Mouse (Mus musculus) lung, embryonic 15.5 days (tissue): ENCODE results near the gene Gstp1. TPM values are rescaled to one million over a fixed set of nuclear protein-coding genes. Genes with fewer than 3 reads are reported as not detected.

Source experiments
- ATAC-seq: fragments of 200-750 bp; cut with Nextera tagmentation; 2 replicates; pipeline ENCODE4 v1.8.0; 2017; ENCODE audit warnings: moderate number of reproducible peaks, borderline replicate concordance; ENCODE audit not compliant: low FRiP score, low TSS enrichment; ENCODE audit errors: extremely low read depth
- H3K27ac ChIP-seq: fragments of 300-500 bp; sonication (generic); 2 replicates; pipeline ENCODE4 v1.5.1; 2015; ENCODE audit warnings: moderate library complexity, mild to moderate bottlenecking, inconsistent platforms
- H3K27me3 ChIP-seq: fragments of 300-500 bp; sonication (generic); 2 replicates; pipeline ENCODE4 v1.6.1; 2015; ENCODE audit warnings: inconsistent platforms
- H3K36me3 ChIP-seq: fragments of 300-500 bp; sonication (generic); 2 replicates; pipeline ENCODE4 v1.6.1; 2015; ENCODE audit warnings: inconsistent platforms
- H3K4me1 ChIP-seq: fragments of 300-500 bp; sonication (generic); 2 replicates; pipeline ENCODE4 v1.6.1; 2015; ENCODE audit warnings: inconsistent platforms
- H3K4me2 ChIP-seq: fragments of 300-500 bp; sonication (generic); 2 replicates; pipeline ENCODE4 v1.6.1; 2015; ENCODE audit warnings: inconsistent platforms, mild to moderate bottlenecking, moderate library complexity
- H3K4me3 ChIP-seq: fragments of 300-500 bp; sonication (generic); 2 replicates; pipeline ENCODE4 v1.5.1; 2015; ENCODE audit warnings: mild to moderate bottlenecking, inconsistent platforms
- H3K9ac ChIP-seq: fragments of 300-500 bp; sonication (generic); 2 replicates; pipeline ENCODE4 v1.6.1; 2015; ENCODE audit warnings: inconsistent platforms
- H3K9me3 ChIP-seq: fragments of 300-500 bp; sonication (generic); 2 replicates; pipeline ENCODE4 v1.6.1; 2016; ENCODE audit warnings: inconsistent platforms
- WGBS: fragments of 180-500 bp; shearing (Covaris S2); methylation state at CpG from one replicate; pipeline ENCODE4 v1.1.7; 2015; 5-methylcytosine and 5-hydroxymethylcytosine counted together
- polyA plus RNA-seq: library from polyadenylated mRNA; unstranded; fragments of >200 nt; fragmentation: Nextera tagmentation; extraction: Ambion mirVana; gene quantifications from 2 replicates; pipeline ENCODE4 v1.2.1, GENCODE M21; 2015

Gstp1 gene
- polyA plus RNA-seq, 1 experiment from 2014 or later = 470 TPM

DNA sequence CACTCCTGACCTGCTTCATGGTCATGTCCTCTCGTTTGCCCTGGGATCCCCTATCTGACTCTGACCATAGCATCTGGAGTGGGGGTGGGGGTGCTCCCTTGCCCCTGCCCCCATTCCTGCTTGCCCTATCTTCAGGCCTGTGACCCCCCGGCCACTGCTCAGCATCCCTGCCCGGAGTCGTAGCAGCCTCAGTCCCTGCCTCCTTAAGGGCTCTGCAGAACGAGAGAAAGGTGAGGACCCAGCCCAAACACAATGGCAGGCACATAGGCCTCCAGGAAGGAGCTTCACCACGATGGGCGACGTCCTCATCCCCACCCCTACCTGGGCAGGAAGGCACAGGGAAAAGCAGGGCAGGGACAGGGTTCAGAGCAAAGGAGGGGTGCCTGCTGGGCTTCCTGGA, 39.5 kb downstream of the Gstp1 start:
- no peak overlapping the region for H3K4me2 ChIP-seq
- H3K9ac ChIP-seq = no peak overlapping the region
- no peaks in the 10 kb centered on the region for H3K36me3 ChIP-seq
- no peaks in the 10 kb centered on the region for H3K27me3 ChIP-seq
- H3K4me1 ChIP-seq = peaks cover 23% of the 10 kb centered on the region
- H3K27ac ChIP-seq = no peak overlapping the region
- H3K4me3 ChIP-seq = no peak overlapping the region
- H3K9me3 ChIP-seq = no peaks in the 10 kb centered on the region
- ATAC-seq = no peak
- WGBS = 56% methylated on average over 8 of the region's 8 CpGs

DNA sequence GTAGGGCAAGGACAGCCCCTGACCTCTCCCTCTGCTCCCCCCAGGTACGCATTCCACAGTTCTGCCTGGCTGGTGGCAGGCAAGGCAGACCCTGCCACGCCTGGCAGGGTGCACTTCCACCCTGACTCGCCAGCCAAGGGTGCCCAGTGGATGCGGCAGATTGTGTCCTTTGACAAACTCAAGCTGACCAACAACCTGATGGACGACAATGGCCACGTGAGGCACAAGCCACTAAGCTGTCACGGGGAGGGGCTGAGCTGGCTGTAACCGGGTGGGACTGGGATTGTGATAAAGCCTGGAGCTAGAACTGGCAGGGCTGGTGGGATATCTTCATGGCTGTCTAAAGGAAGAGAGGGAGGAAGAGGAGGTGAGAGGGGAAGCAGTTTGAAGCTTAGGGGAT, 40.6 kb downstream of the Gstp1 start:
- Histone ChIP-seq H3K27ac (no peak overlapping the region), H3K4me2 (no peak overlapping the region), H3K27me3 (no peaks in the 10 kb centered on the region), H3K4me1 (peaks cover 23% of the 10 kb centered on the region), H3K36me3 (no peaks in the 10 kb centered on the region), H3K9me3 (no peaks in the 10 kb centered on the region), H3K4me3 (no peak overlapping the region), H3K9ac (no peak overlapping the region)
- no peak for ATAC-seq
- 42% methylated on average over 8 of the region's 8 CpGs for WGBS

DNA sequence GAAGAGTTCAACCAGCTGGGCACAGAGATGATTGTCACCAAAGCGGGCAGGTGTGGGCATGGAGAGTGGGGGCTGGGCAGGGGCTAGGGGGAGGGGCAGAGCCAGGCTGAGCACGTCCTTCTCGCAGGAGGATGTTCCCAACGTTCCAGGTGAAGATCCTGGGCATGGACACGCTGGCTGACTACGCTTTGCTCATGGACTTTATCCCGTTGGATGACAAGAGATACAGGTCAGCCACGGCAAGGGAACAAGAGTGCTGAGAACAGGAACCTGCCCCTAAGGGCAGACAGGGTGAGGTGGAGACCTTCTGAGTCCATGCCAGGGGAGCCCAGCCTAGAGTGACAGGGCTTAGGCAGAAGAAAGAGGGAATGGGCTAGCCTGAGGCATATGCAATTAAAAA, 41.0 kb downstream of the Gstp1 start:
- Histone ChIP-seq H3K4me1 (peaks cover 23% of the 10 kb centered on the region), H3K27ac (no peak overlapping the region), H3K9me3 (no peaks in the 10 kb centered on the region), H3K9ac (no peak overlapping the region), H3K4me3 (no peak overlapping the region), H3K36me3 (no peaks in the 10 kb centered on the region), H3K27me3 (no peaks in the 10 kb centered on the region), H3K4me2 (no peak overlapping the region)
- ATAC-seq = no peak
- WGBS = 80% methylated on average over 8 of the region's 8 CpGs

DNA sequence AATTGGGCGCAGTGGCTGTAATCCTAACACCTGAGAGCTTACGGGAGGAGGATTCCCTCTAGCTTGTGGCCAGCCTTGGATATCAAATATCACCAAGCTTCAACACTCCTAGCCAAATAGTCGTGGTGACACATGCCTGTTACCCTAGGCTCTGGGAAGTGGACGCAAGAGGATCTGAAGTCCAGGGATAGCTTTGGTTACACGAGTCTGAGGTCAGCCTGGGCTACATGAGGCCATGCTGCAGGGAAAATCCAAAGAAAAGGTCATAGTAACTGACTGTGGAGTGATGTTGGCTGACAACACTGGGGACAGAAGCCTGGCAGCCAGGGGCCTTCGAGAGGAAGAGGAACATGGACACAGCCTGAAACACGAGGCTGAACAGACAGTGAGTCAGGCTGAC, 41.7 kb downstream of the Gstp1 start:
- no peak overlapping the region for H3K9ac ChIP-seq
- H3K27ac ChIP-seq = no peak overlapping the region
- WGBS = 49% methylated on average over 7 of the region's 7 CpGs
- ATAC-seq = no peak
- no peak overlapping the region for H3K4me3 ChIP-seq
- H3K9me3 ChIP-seq = no peaks in the 10 kb centered on the region
- no peaks in the 10 kb centered on the region for H3K36me3 ChIP-seq
- H3K4me2 ChIP-seq = no peak overlapping the region
- H3K27me3 ChIP-seq = no peaks in the 10 kb centered on the region
- peaks cover 19% of the 10 kb centered on the region for H3K4me1 ChIP-seq

DNA sequence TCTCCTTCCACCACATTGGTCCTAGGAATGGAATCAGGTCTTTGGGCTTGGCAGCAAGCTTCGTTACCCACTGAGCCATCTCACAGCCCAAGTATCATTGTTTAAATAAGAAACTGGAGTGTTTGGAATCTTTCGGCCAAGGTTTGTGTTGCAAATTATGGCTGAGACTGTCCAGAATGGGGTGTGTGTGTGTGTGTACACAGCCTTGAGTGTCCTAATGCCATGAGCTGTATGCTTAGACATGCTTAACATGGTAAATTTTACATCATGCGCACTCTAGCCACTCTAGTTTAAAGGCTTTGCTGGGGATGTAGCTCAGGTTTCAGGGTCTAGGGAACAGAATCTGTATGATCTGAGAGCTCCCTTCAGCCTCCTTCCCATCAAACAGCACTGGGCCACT, 42.3 kb downstream of the Gstp1 start:
- H3K27ac ChIP-seq = no peak overlapping the region
- H3K4me3 ChIP-seq = no peak overlapping the region
- no peaks in the 10 kb centered on the region for H3K9me3 ChIP-seq
- H3K4me2 ChIP-seq = no peak overlapping the region
- peaks cover 15% of the 10 kb centered on the region; the same call in 1 of the 2 replicates for H3K4me1 ChIP-seq
- no peak overlapping the region for H3K9ac ChIP-seq
- no peaks in the 10 kb centered on the region for H3K27me3 ChIP-seq
- no peaks in the 10 kb centered on the region for H3K36me3 ChIP-seq
- ATAC-seq = no peak
- WGBS = 46% methylated on average over 3 of the region's 3 CpGs

DNA sequence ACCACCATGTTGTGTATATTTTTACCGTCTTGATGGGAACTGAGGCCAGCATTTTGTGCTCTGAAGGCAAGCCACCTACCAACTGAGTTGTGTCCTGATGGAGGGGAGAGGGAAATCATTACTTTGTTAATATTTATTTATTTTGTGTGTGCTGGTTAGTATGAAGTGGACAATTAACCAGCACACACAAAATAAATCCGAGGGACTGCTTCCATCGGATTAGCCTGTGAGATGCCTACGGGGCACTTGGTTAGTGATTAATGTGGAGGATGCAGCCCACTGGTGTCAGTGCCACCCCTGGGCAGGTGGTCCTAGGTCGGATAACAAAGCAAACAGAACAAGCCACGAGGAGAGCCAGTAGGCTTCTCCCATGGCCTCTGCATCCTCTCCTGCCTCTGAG, 42.9 kb downstream of the Gstp1 start:
- H3K27ac ChIP-seq = no peak overlapping the region
- no peaks in the 10 kb centered on the region for H3K36me3 ChIP-seq
- no peak overlapping the region for H3K4me3 ChIP-seq
- H3K4me2 ChIP-seq = no peak overlapping the region
- no peak for ATAC-seq
- H3K9ac ChIP-seq = no peak overlapping the region
- H3K27me3 ChIP-seq = no peaks in the 10 kb centered on the region
- H3K9me3 ChIP-seq = no peaks in the 10 kb centered on the region
- H3K4me1 ChIP-seq = peaks cover 15% of the 10 kb centered on the region; the same call in 1 of the 2 replicates
- 36% methylated on average over 6 of the region's 6 CpGs for WGBS

DNA sequence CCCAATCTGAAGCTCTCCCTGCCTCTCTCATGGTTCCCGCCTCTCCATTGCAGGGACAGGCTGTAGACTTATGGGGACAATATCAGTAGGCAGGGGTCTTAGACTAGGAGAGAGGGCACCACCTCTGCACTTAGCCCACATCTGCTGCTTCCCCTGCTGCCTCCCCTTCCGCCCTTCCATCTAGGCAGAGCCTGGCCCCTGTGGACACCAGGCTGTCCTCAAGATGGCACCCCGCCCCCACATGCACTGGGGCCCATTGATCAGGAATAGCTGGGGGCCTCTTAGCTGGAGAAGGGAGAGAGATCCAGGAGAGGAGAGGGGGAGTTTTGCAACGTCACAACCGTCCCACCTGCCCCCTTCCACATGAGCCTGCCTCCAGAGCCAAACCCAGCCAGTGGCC, 45.4 kb downstream of the Gstp1 start, which contains the start of gene Tbx10:
Gene Tbx10, plus strand, starts transcription at position 337 of the 400 bp plus-strand sequence.
- H3K9ac ChIP-seq = no peak within 1 kb of the TSS
- peaks cover 7% of the 10 kb centered on the region; the same call in 1 of the 2 replicates for H3K4me1 ChIP-seq
- H3K4me3 ChIP-seq = no peak within 1 kb of the TSS
- H3K27ac ChIP-seq = no peak within 1 kb of the TSS
- 46% methylated on average over 5 of the region's 5 CpGs for WGBS
- H3K36me3 ChIP-seq = no peaks in the 10 kb centered on the region
- ATAC-seq = no peak
- no peaks in the 10 kb centered on the region for H3K9me3 ChIP-seq
- H3K4me2 ChIP-seq = no peak within 1 kb of the TSS
- H3K27me3 ChIP-seq = no peaks in the 10 kb centered on the region

DNA sequence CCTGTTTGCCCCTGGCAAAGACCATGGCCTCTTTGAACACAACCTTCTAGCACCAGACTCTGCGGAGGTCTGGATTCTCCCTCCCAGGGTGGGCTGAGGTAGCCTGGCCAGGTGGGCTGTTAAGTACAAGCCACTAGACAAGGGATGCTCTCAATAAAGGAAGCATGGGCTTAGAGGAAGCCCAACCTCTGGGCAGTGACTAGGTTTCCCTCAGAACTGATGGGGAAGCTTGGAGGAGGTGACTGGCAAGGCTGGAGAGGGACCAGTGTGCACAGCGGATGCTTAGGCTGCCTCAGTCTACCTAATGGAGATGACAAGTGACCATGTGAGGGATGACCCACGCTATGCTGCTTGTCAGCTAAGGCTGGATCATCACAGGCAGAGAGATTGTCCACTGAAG, 45.8 kb downstream of the Gstp1 start:
- H3K27me3 ChIP-seq = no peaks in the 10 kb centered on the region
- H3K36me3 ChIP-seq = no peaks in the 10 kb centered on the region
- H3K9me3 ChIP-seq = no peaks in the 10 kb centered on the region
- H3K9ac ChIP-seq = no peak overlapping the region
- 80% methylated on average over 3 of the region's 3 CpGs for WGBS
- no peak overlapping the region for H3K4me3 ChIP-seq
- ATAC-seq = no peak
- H3K4me1 ChIP-seq = peaks cover 9% of the 10 kb centered on the region
- H3K4me2 ChIP-seq = no peak overlapping the region
- no peak overlapping the region for H3K27ac ChIP-seq

DNA sequence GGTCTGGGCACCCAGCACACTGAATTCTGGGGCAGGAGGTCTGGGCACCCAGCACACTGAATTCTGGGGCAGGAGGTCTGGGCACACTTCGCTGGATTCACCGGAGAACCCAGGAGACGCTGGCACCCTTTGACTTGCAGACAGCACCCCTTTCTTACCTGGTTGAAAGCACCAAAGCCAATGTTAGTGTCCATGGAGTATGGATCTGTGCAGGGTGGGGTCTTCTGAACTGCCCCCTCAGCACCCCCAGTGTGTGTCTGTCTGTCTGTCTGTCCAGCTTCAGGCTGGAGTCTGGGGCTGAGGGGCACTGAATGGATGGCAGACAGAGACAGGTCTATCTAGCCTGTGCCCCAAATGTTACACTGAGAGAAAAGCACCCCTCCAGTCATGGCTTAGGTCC, 46.2 kb downstream of the Gstp1 start:
- Histone ChIP-seq H3K4me1 (peaks cover 13% of the 10 kb centered on the region), H3K9ac (no peak overlapping the region), H3K36me3 (no peaks in the 10 kb centered on the region), H3K4me2 (no peak overlapping the region), H3K9me3 (no peaks in the 10 kb centered on the region), H3K27me3 (no peaks in the 10 kb centered on the region), H3K27ac (no peak overlapping the region), H3K4me3 (no peak overlapping the region)
- WGBS = 96% methylated on average over 3 of the region's 3 CpGs
- no peak for ATAC-seq

DNA sequence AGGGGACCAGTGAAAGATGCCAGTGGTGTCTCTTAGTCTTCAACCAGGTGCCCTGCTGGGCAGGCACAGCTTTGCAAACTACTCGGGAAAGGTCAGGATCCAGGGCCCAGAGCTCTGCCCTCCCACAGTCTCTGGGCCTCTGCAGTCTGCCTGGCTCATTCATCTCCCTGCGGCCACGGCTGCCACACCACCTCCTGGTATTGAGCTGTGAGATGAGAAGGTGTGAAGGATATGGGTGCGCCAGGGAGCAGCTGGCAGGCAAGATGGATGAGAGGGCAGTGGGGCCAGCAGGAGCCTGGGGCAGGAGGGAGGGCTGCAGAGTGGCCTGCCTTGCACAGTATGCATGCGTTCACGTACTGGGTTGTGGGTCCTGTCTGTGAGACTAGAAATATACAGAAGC, 47.0 kb downstream of the Gstp1 start:
- WGBS = 20% methylated on average over 6 of the region's 6 CpGs
- Histone ChIP-seq H3K4me3 (no peak overlapping the region), H3K4me1 (peaks cover 16% of the 10 kb centered on the region), H3K9ac (no peak overlapping the region), H3K9me3 (no peaks in the 10 kb centered on the region), H3K27me3 (no peaks in the 10 kb centered on the region), H3K36me3 (no peaks in the 10 kb centered on the region), H3K27ac (no peak overlapping the region), H3K4me2 (no peak overlapping the region)
- ATAC-seq = no peak

DNA sequence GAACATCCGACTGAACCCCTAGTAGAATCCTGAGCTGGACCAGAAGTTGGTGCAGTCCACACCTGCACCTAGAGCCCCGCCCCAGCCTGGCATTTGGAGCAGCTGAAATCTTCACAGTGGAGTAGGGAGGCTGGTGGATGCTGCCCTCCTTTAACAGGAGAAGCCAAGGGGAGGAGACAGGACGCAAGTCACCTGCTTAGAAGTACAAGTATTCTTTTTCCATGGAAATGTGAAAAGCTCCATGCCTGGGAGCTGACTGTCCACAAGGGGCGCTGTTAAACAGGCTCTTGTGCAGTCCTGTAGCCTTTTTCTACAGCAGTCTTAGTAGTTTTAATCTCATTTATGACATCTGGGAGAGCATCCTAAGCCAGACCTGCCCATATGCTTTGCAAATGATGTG, 49.0 kb downstream of the Gstp1 start:
- no peak overlapping the region for H3K9ac ChIP-seq
- H3K4me2 ChIP-seq = no peak overlapping the region
- no peaks in the 10 kb centered on the region for H3K9me3 ChIP-seq
- H3K27ac ChIP-seq = no peak overlapping the region
- H3K4me3 ChIP-seq = no peak overlapping the region
- no peaks in the 10 kb centered on the region for H3K36me3 ChIP-seq
- ATAC-seq = no peak
- no peaks in the 10 kb centered on the region for H3K27me3 ChIP-seq
- 86% methylated on average over 4 of the region's 4 CpGs for WGBS
- H3K4me1 ChIP-seq = peaks cover 22% of the 10 kb centered on the region

DNA sequence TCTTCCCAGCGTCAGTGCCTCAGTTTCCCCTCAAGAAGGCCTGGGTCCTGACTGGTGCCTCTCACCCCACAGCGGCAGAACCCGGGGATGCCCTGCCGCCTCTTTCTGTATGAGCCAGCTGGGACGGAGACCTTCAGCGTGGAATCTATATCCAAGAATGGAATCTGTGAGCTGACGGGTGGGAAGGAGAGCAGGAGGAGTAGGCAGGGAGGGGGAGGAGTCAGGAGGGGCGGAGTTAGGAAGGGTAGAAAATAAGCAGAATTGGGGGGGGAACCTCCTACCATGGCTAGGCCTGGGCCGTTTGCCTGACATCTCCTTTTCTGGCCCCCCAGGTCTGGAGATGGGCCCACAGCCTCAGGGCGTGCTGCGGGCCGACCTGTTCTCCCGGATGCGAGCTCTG, 49.7 kb downstream of the Gstp1 start:
- no peak overlapping the region for H3K9ac ChIP-seq
- no peaks in the 10 kb centered on the region for H3K36me3 ChIP-seq
- peaks cover 22% of the 10 kb centered on the region for H3K4me1 ChIP-seq

DNA sequence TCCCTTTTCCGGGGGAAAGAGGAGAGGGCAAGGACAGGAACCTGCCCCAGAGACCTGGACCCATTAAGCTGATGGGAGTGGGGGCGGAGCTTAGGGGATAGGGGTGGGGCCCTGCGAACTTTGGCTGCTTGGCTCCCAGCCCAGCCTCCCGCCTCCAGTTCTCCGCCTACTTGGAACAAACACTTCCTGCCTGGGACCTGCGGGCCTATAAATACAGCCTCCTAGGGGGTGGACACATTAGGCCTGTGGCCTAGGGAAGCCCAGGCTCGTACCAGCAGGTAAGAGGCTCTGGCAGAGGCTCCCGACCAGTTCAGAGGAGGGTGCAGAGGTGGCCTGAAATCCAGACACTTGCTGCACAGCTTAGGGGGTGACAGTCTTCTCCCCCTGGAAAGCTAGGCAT, 51.5 kb downstream of the Gstp1 start, which contains the start of gene Acy3:
Gene Acy3, plus strand, starts transcription at position 237 of the 400 bp plus-strand sequence.
- Histone ChIP-seq H3K27me3 (no peaks in the 10 kb centered on the region), H3K4me1 (peaks cover 22% of the 10 kb centered on the region), H3K36me3 (no peaks in the 10 kb centered on the region), H3K4me2 (peak within 1 kb of the TSS; percentile 2; the same call in 1 of the 2 replicates), H3K4me3 (no peak within 1 kb of the TSS), H3K9ac (no peak within 1 kb of the TSS), H3K27ac (peak within 1 kb of the TSS; percentile 79), H3K9me3 (no peaks in the 10 kb centered on the region)
- peak; percentile 72; the same call in 1 of the 2 replicates for ATAC-seq
- WGBS = 2% methylated on average over 8 of the region's 8 CpGs

More for the DNA sequence above, 49.7 kb downstream of the Gstp1 start:
- no peaks in the 10 kb centered on the region for H3K27me3 ChIP-seq
- 81% methylated on average over 14 of the region's 14 CpGs for WGBS
- no peak overlapping the region for H3K27ac ChIP-seq
- no peak overlapping the region for H3K4me3 ChIP-seq
- no peak for ATAC-seq
- H3K4me2 ChIP-seq = no peak overlapping the region
- no peaks in the 10 kb centered on the region for H3K9me3 ChIP-seq
